Mouse (Mus musculus) spleen, postnatal 4 days (tissue): ENCODE measurements around the gene Fanca.

Experiments
- DNase-seq, 2 experiments: peaks; one replicate each; pipeline ENCODE4 v3.0.0; 2022; ENCODE audit warnings: low spot score in 2 of 2

Gene Fanca

DNA sequence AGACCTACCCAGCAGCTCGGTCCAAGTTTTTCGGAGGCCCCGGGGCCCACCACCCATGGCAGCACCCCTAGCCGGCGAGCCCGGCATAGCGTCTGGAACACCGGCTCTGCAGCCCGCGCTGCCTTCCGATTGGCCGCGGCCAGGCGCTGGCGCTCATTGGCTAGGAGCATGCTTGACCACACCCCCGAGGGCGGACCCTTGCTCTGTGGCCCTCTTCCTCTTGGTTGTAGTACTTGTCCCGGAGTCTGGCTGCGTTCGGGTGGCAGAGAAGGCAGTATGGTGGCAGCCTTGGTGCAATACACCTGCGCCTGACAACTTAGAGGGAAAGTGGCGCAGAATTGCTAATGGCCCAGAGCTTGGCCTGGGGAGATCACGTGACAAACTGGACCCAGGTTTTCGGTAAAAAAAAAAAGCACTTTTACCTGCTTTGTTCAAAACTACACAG, at the start of gene Fanca:
Fanca (minus strand) TSS at position 110 of the 445 bp plus-strand sequence.
- DNase-seq, result peak; percentile 96

DNA sequence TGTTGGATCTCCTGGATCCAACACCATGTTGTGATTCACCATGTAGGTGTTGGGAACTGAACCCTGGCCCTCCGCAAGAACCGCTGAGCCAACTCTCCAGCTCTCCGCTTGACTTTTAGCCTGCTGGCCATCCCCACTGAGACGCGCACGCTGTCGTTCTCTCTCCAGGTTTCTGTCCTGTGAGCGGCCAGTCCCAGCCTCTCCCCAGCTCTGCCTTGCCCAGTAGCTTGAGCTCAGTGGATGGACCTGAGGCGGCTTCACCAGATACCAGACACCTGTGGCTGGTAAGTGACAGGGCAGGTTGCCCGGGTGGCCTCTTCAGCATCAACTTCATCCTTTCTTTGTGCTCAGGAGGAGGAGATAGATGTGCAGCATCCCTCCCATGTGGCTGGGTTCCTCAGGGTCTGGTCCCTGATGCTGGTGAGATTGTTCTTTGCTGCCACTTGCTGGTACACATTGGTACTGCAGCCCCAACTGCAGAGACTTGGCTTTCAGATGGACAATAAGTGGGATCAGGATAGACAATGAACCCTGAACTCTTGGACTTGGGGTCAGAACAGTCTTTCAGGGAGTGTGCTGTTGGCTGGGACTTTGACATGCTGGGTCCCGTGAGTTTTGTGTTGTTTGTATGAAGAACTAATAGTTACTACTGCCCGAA, 42.8 kb upstream of the Fanca start:
- DNase-seq, result peak; percentile 69 to 88

DNA sequence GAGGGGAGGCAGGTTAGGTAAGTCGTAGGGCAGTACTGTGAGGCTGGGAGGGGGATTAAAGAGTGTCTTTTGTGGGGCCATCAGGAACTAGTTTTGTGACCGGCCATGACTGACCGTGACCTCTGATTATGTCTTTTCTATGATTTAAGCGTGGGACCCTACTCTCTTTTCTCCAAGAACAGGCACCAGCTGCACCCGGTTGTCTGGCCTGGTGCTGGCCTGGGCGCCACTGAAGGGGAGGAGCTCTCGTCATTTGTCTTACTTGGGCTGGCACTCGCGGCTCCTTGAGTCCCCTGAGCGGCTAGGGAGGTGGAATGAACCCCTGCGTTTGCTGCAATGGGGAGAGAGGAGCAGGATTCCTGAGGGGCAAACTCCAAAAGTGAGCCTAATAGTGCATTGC, 34.8 kb upstream of the Fanca start:
- DNase-seq, result no peak

DNA sequence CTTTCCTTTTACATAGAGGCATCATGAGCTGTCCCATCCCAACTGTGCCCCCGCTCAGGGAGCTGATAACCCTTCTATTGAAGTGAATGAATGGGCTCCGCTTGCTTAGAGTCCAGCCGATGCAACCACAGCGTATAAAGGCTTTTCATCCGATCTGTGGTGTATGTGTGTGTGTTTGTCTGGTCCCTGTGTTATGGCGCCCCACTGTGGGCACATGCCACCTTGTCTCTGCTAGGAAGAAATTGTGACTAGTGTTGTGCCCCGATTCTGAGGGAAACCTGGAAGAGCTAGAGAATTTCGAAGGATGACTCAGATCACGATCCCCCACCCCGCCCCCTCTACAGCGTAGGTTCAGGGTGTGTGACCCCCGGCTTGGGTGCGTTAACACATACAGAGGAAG, 34.4 kb upstream of the Fanca start:
- DNase-seq, result no peak

DNA sequence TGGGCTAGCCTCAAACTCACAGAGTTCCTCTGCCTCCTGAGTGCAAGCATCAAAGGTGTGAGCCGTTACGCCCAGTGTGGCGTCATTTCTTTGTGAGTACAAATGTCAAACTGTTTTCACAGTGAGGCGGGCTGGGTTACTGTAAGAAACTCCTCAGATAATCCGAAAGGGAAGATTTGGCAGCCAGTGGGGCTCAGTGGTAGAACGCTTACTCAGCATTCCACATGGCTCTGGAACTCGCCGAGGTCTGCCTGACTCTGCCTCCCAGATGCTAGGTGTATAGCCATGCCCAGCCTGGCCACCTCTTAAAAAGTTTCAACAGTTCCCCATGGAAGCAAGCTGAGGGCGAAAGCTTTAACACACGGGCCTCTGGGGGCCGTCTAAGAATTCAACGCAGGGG, 33.7 kb upstream of the Fanca start:
- DNase-seq, result no peak

DNA sequence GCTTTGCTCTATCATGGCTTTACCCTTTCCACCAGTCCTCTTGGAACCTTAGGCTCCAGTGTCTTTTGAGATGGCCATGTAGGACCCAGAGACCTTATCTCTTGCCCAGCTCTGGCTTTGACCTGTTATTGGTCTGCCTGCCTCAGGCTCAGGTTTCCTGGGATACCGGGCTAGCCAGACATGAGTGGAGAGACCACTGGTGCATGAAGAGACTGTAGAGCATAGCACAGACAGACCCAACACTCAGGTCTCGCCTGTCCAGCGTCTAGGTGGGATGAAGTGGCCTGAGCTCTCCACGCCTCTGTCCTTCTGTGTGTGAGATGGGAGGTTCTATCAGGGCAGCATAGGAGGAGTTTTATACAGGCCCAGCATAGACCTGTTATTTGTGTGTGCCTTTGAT, 30.7 kb upstream of the Fanca start:
- no peak for DNase-seq

DNA sequence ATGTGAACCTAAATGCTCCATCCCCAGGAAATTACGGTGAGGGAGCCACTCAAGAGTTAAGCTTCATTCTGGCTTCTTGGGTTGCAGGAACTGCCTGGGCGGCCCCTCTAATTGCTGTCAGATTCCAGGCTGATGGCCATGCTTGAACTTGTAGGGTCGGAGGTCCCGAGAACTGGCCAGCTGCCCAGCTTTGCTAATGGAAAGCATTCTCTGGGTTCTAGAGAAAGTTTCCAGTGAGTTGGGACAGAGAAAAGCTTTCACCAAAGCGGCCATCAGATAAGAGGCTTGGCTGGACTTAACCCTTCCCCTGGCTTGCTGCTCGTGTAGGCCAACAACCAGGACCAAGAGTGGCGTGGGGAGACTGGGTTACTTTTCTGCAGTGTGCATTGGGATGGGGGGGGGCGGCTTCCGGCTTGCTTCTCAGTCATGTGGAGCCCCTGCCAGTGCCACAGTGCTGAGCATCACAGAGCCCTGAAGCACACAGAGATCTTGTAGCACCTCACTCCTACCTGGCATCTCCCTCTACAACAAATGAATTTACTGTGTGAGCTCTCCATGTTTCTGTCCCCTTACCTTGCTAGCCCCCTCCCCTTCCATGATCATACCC, 30.0 kb upstream of the Fanca start:
- DNase-seq, result peak in 1 of 2 experiments; percentile 39

DNA sequence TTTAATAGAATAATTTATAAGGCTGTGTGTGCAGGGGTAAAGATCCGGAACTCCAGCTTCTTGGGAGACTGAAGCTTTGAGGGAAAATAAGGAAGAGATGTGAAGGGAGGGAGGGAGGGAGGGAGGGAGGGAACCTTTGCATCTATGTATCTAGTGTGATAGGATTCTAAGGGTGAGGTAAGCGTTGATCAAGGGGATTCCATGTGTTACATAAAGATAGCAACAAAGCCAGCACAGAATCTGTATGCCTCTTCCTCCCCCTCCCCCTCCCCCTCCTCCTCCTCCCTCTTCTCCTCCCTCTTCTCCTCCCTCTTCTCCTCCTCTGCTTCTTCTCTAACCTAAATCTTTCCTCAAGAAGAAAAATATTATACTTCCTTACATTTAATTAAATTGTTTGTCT, 28.9 kb upstream of the Fanca start:
- DNase-seq, result no peak

DNA sequence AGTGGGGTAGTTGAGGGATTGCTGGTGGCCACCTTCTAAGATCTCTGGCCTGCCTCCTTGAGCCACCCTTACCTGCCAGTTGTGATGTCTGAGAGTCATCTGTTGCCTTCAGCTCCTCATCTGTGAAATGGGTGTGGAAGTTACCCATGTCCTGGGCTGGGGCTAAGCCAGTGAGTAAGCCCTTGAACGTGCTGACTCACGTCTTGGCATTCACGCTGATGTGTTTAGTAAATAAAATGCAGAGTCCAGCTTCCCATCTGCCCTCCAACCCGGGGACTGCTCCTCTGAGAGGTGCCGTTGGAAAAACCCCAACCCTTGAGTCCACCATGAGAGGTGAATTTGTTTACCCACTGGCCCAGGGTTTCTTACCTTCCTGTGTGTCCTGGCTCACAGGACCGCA, 27.5 kb upstream of the Fanca start:
- no peak for DNase-seq

DNA sequence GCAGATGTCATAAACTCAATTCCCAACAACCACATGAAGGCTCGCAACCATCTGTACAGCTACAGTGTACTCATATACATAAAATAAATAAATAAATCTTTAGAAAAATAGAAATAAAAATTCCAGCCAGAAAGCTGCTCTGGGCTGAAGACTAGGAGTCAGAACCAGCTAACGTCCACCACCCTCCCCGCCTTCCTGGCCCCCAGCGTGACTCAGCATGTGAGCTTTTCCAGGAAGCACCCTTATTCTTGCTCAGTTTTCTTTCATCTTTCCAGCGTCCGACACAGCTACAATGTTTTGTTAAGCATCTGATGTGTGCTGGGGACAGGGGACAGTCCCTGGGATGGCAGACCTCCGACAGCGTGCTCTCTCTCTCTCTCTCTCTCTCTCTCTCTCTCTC, 26.8 kb upstream of the Fanca start:
- DNase-seq, result no peak

DNA sequence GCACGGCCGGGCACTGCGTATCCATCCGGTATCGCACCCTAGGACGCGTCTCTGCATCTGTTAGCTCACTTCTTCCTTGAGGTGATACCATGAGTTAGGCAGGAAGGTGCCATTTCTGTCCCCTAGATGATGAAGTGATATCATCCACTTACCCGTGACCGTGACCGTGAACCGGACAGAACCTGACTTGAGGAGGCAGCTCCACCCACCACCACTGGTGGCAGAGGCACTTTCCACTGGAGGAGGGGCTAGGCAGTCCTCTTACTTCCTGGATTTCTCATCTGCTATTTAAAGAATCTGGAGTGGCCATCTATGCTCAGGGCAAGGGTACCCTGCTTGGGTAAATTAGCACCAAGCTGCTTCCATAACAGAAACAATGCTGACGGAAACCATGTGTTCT, 25.0 kb upstream of the Fanca start:
- DNase-seq, result no peak

DNA sequence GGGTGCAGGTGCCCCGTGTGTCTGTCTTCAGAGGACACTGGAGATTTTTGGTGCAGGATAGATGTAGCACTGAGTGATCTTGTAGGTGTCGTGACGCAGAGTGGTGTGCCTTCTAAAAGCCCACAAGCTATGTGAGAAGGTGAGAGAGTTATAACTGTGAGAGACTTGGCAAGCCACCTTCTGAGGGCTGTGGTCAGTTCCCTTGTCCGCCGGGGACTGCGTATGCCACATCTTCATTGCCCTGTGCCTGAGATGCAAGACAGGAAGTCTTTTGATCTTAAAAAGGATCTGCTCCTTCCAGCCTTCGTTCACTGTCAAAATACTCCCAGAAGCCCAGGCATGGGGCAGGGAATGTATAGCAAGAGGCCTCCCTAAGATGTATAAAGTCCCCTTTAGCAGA, 24.5 kb upstream of the Fanca start:
- DNase-seq, result no peak

DNA sequence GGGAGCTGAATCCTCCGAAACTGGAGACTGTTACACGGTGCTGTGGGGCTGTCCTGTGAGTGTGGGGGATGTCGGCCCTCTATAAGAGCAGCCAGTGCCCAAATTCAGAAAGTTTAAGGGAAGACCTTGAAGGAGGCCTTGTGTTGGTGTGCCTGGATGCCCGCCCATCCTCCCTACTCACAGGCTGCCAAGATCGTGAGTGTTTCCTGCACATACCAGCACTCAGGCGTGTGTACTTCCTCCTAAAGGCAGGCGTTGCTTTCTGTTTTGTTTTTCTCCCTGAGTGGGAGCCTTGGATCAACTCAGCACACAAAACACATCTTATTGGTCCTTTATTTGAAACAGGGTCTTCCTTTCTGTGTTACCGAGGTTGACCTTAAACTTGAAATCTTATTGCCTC, 23.9 kb upstream of the Fanca start:
- DNase-seq, result no peak

DNA sequence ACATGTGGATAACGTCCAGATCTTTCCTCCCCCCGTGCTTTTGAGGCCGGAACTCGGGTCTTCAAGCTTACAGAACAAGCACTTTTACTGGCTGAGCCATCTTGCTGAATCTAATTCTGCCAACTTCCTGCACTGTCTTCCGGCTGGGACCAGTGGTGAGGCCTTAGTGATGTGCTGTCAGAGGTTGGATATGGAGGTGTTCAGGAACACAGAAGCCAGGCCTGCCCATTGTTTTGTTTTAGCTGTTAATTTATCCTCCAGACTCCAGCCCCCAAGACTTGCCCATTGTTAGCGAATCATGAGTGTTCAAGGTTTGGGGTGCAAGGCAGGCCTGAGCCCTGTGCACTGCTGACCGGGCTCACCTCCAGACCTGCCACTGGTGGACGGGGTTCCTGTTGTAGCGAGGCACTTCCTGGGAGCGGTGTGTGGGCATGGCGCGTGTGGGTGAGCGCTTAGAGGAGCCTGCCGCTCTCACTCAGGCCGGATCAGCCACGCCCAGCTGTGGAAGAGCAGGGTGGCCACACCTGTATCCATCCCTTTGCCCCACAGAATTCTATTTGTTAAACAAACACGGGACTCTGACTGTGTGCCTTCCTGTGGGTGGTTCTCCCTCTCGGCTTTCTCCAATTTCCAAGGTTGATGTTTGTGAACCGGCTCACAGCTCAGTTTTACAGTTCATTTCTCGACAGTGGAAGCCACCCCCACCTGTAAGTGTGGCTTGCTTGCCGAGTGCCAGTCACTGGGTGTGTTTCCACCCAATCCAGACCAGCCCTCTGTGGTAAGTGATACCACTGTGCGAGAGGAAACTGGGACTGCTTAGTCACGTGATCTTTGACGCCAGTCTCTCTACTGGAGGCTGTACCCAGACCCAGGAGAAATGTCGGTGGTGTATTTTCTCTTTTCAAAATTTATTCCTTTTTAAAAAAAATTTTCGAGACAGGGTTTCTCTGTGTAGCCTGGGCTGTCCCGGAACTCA, 23.0 kb upstream of the Fanca start:
- no peak for DNase-seq

DNA sequence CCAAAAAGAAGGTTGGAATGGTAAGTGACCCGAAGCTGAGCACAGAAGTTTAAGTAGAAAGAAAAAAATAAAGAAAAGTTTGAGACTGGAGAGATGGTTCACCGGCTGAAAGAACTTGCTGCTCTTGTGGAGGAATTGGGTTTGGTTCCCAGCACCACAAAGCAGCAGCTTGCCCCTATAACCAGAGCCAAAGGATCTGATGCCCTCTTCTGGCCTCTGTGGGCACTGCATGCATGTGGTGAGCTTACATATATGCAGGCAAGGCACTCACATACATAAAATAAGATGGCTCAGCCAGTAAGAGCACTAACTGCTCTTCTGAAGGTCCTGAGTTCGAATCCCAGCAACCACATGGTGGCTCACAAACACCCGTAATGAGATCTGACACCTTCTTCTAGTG, 21.7 kb upstream of the Fanca start:
- DNase-seq, result no peak

DNA sequence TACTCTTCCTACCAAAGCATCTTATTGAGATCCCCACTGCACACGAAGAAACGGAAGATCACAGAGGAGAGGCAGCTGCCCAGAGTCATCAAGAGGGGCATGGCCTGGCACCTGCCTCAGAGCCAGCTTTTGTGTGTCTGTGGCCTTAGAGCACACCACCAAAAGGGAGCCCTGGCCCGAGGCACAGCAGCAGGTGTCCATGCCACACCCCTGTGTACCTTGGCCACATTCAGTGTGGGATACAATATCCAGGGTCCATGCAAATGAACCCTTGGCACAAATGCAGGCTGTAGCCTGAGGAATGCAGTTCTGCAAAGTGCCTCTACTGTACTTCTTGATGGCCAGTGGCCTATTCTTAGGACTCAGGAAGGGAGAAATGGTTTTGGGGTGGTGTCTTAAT, 19.1 kb upstream of the Fanca start:
- no peak for DNase-seq

DNA sequence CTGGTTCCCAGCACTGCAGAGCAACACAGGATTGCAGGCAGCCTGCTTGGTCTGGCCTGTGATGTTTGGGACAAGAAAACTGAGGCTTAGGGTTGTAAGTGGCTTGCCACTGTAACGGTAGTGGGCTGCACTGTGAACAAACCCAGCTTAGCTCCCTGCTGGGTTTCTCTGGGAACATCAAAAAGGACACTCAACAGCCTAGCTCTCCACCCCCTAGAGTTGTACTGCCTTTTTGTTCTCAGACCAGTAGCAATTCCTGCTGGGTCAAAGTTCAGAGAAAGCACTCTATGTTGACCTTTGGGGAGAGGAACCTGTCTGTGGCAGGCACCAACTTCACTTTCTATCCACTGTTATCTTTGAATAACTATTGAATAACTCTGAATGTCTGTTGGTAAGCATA, 16.1 kb upstream of the Fanca start:
- DNase-seq, result no peak

DNA sequence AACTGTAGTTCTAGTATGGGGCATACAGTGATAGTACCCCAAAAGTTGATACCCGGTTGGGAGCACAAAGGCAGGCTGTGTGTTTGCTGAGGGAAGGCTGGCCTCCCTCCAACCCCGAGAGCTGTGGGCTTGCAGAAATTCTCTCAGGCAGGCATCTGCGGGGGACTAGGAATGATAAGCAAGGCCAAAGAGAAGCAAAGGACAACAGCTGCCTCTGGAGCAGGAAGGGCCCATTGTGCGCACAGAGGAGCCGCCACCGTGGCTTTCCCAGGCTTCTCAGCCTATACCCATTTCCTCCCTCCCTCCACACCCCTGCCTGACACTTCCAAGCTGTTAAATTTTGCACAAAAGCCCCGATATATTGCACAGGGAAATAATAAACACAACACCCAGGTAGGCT, 15.5 kb upstream of the Fanca start:
- no peak for DNase-seq

DNA sequence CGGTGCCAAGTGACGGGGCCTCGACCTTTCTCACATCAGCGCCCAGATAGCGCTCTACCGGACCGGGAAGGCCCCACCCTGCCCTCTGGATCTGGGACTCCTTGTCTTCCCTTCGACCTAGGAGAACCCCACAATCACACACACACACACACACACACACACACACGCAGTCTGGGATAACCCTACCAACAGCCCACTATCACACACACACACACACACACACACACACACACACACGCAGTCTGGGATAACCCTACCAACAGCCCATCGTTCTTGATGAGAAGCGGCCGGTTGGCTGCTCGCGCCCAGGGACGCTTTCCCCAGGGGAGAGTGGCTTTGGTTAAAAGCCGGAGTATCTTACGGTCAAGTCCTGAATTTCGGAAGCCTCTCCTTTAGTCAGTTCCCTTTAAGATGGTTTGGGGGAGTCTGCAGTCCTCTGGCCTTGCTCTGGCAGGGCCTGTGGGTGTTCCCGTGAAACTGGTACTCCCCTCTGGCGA, 14.8 kb upstream of the Fanca start:
- DNase-seq, result no peak

DNA sequence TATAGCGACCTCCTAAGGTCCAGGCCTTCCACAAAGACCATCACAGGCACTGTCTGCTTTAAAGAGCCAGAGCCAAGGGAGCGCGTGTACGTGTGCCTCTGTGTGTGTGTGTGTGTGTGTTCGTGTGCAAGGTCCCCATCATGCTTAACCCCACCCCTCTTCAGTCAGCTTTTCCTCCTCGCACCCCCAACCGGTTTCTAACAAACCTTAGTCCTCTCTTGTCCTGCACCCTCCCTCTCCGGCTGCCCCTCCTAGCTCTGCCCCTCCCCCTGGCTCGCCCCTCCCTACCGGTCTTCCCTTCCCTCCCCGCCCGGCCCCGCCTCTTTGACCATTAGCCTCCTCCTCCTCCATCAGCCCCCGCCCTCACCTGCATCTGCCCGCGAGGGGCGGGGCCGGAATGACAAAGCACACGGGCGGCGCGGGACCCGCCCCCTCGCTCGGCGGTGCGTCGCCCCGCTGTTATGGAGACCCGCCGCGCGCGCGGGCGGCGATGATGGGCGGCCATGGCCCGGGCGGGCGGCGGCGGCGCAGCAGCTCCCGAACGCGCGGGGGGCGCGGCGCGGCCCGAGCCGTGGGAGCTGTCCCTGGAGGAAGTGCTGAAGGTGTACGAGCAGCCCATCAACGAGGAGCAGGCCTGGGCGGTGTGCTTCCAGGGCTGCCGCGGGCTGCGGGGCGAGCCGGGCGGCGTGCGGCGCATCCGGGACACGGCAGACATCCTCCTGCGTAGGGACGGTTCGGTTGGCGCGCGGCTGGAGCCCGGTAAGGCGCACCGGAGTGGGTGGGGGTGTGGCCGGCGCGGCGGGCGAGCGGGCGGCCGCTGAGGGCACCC, 14.1 kb upstream of the Fanca start, which contains the start of gene Spire2:
Spire2 (plus strand) TSS at position 452 of the 829 bp plus-strand sequence.
- DNase-seq, result peak; percentile 78 to 89

DNA sequence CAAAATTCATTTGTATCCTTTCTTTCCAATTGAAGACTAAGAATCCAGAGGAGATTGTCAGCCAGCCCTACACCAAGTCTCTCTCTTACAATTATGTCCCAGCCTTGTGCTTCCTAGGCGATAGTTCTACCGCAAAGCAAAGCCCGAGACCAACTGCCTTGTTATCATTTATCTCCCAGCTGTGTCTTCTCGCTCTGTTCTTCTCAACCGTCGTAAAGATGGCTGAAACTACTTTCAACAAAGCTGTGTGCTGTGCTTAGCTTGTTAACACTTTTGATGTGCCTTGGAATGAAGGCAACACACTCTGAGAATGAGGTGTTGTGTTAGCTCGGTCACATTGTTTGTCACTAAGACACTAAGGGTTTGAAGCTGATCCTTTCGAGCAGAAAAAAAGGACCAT, 13.4 kb upstream of the Fanca start:
- DNase-seq, result no peak

DNA sequence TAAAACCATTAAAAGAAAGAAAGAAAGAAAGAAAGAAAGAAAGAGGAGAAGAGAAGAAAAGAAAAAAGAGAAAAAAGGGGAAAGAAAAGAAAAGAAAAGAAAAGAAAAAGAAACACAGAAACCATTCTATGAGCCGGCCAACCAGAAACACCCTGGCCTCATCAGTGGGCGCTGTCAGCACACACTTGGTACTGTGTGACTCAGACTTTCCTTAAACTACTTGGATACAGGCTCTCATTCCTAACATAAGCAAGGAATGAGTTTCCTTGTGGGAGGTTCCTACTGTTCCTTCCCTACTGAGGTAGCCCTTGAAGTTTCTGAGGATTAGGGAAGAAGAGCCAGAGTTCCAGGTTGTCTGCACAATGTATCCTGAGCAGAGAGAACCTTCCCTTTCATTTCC, 12.9 kb upstream of the Fanca start:
- no peak for DNase-seq
